Mouse (Mus musculus) brain, embryonic 14.5 days (tissue): Measurements from ENCODE around the gene Stxbp1.

Experiments
- CTCF ChIP-seq: fragments of 200-500 bp; IDR thresholded peaks from 2 replicates; pipeline ENCODE4 v1.5.1; 2012; ENCODE audit warnings: inconsistent platforms, mild to moderate bottlenecking, moderate library complexity, borderline replicate concordance; ENCODE audit not compliant: insufficient read depth, insufficient read length; ENCODE audit errors: extremely low read depth
- POLR2A ChIP-seq: fragments of 200-500 bp; IDR thresholded peaks from 2 replicates; pipeline ENCODE4 v1.6.1; 2012; ENCODE audit warnings: mild to moderate bottlenecking, inconsistent platforms, borderline replicate concordance; ENCODE audit not compliant: poor library complexity, insufficient read depth, insufficient read length, severe bottlenecking; ENCODE audit errors: extremely low read depth

- TF ChIP-seq CTCF (no peak), POLR2A (no peak)
Observed at GRCm38 (mm10) chr2:32891278-32891677, 44.2 kb upstream of the Stxbp1 start.
